Mouse (Mus musculus) frontal cortex, postnatal 14 days (tissue): ENCODE measurements at regions not wholly inside any gene's neighbourhood (a gene's known extent, or its start where the extent isn't known, plus 50 kb on each side); places are given as distances from the start of the nearest gene placed in this dataset.

Experiments
- DNase-seq, 2 experiments: peaks; one replicate each; pipeline ENCODE4 v3.0.0; 2022; ENCODE audit warnings: low spot score in 2 of 2

DNA sequence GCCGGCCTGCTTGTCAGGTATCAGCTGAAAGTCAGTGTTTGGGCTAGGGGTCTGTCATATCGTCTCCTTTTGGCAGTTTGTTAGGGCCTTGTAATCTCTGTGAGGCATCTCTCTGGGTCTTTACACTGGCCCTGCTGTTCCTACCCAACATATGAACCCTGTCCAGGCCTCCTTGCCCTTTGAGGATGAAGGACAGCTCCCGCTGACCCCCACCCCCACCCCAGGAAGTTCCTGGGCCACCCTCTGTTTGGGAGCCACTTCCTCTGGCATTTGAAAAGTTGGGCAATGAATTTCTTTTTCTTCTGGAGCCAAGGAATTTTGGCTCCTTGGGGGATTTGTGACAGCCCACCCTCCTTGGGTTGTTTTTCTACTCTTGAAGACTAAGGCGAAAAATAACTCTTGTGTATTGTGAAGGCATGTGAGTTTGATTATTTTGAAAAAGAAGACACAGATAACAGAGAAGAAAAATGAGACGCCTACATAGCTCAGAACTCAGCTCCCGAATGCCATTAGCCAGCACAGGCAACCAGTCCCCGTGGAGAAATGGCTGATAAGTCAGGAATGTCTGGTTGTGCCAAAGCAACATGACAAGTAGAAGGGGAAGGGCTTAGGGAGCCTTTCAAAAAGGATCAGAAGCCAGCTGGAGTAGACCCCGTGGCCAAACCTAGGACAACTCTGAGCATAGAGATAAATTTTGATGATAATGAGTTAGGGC is 249.5 kb downstream of the Gm49356 start:
- DNase-seq, result no peak

- DNase-seq, result no peak
These were observed 252.5 kb downstream of the Gm49356 start for GRCm38 (mm10) chr15:59141621-59142020.

DNA sequence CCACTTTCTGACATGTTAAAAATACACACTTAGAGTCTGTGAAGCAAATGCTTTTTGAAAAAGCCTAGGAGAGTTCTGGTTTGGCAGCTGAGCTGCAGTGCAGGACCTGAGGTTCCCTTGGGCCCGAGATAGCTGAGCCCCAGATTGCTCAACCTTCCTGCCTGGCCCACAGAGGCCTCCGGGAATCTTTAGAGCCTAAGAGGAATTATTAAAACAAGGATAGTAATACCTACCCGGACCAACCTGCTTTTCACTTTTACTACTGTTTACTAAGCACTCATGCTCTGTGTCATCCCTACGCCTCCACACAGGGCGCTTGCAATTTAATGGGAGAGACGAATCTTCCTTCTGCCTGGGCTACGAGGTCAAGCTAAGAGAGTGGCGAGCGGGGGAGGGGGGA is 253.4 kb downstream of the Gm49356 start:
- no peak for DNase-seq

GRCm38 (mm10) chr15:59143891-59144290 is 254.8 kb downstream of the Gm49356 start:
- DNase-seq, result no peak

GRCm38 (mm10) chr15:59145679-59146078 is 256.6 kb downstream of the Gm49356 start:
- DNase-seq, result no peak

- no peak for DNase-seq
These were observed 257.0 kb downstream of the Gm49356 start for GRCm38 (mm10) chr15:59146111-59146510.

GRCm38 (mm10) chr15:59146586-59147085 is 257.5 kb downstream of the Gm49356 start:
- DNase-seq, result no peak

DNA sequence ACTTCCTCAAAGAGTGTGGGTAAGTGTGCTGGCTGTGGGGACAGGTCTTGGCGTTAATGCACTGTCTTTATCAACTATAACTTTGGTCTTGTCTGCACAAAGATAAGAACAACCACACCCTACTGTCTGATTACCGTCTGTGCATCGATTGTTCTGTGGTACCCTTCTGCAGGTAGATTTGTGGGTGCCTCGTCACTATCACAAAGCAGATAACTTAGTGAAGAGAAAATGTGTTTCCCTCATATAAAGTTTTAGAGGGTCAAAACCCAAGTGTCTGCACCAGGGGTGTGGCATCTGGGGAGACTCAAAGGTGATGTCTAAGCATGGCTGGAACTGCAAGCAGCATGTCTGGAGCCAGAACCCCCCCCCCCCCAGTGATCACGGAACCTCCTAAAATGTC is 259.4 kb downstream of the Gm49356 start:
- DNase-seq, result no peak

DNA sequence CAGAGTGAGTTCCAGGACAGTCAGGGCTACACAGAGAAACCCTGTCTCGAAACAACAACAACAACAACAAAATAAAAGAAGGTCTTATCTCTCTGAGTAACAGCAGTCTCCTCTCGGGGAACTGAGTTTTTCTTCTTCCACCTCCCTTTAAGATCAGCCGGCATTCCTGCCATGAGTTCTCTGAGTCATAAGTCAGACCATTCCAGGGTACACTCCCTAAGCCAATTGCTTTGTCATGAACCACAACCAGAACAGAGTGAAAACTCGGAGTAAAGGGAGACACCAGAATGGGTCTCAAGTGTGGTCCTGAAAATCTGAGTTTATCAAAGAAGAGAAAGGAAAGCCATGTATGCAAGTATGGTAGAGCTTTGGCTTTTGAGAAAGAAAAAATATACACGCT is 262.4 kb downstream of the Gm49356 start:
- DNase-seq, result no peak

- no peak for DNase-seq
These were observed 263.8 kb downstream of the Gm49356 start for GRCm38 (mm10) chr15:59152786-59153388.

DNA sequence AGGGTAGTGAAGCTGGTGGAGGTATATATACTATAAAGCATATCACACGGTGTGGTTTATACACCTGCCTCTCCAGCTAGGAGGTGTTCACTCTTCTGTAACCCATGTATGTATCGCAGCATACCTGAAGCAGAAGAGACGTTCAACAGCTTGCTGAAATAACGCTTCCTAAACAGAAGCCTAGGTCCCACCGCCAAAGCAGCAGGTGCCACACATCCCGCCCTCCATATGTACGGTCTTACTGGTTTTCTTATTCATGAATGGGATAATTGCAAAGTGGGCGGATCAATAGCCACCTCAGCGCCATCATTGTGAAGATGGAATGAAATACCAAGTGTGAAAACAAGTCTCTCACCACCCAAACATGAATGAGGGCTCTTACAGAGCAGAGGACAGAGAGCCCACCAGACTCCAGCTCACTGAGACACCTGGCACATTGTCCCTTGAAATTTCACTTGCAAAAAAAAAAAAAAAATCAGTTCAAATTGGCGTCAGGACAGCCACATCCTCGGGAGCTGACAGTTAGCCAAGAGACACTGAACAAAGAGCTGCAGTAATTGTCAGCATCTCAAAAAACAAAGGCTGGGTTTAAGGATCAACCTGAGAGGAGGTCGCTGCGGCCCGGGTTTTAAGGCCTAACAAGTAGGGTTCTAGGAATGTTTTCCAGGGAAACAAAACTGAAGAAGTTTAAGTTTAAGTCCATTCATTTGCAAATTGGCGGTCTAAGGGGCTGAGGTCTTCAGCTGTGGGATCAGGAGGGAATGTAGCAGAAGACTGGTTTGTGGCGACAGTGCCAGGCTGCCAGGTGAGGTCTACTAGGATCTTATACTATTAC is 264.5 kb downstream of the Gm49356 start:
- DNase-seq, result no peak

DNA sequence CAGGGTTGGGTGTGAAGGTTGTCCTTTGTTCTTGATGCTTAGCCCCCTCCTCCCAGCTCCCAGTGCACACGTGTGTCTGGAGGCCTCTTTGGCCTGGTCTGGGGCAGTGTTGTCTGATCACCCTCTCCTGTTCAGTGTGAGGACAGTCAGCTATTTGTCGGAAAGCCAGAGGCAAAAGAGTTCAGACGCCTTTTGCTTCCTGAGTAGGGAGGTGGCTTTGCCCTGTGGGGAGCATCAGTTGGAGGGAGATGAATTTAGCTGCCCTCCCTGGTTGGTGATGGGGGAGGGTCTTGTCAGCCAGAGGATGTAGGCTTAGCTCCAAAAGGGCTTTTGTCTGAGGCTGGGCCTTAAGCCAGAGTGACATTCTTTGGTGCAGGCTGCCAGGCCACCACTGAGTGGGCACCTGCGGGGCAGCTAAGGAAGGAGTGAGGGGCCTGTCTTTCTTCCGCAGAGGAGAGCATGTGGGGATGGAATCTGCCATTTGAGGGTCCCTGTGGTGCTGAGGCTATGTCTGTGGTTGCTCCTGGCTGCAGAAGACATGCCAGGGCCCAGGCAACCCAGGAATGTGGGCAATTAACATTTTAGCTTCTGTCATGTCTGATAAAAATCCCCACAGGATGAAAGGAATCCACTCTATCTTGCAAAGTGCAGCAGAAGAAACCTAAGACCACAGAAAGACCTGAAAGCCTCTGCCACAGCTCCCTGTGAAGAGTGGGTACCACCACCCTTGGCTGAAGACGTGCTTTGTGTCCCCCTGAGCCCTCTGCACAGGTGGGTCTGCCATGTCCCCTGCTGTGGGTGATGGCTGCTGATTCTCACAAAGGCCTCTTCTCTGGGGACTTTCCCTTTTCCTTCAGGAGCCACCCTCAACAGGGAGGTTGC is 265.6 kb downstream of the Gm49356 start:
- no peak for DNase-seq

DNA sequence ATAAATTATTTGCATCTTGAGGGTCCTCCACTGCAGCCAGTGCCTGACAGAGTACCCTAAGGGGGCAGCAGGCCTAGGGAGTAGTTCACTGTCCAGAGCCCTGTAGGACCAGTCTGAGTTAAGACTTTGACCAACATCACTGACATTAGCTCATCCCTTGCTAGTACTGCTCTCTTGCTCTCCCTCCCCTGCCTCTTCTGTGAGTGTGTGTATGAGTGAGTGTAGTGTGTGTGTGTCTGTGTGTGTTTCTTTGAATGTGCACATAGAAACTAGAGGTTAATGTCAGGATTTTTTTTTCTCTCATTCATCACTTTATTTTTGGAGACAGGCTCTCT is 266.2 kb downstream of the Gm49356 start:
- no peak for DNase-seq

- no peak for DNase-seq
These were observed 267.2 kb downstream of the Gm49356 start for GRCm38 (mm10) chr15:59156328-59156727.

DNA sequence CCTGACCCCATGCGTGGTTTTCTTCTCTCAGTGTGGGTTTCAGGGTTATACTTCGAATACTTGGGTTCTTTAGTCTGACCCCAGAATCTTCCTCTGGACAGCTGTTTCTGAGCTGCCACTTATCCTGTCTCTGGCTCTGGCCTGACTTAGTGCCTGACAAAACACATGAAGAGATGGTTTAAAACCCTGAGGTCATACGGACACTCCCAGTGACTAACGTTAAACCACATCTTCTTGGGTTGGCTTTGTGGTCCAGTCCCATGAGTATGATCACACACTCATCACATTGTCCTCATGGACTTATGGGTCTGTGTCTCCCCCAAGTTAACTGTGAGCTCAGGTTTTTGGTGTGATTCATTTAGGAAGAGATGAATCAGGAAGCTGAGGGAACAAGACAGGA is 269.7 kb downstream of the Gm49356 start:
- no peak for DNase-seq

GRCm38 (mm10) chr15:59160931-59161920 is 272.1 kb downstream of the Gm49356 start:
- DNase-seq, result no peak

GRCm38 (mm10) chr15:59167937-59168659 is 279.0 kb downstream of the Gm49356 start:
- no peak for DNase-seq

- DNase-seq, result no peak
These were observed 279.6 kb downstream of the Gm49356 start for GRCm38 (mm10) chr15:59168660-59169170.

DNA sequence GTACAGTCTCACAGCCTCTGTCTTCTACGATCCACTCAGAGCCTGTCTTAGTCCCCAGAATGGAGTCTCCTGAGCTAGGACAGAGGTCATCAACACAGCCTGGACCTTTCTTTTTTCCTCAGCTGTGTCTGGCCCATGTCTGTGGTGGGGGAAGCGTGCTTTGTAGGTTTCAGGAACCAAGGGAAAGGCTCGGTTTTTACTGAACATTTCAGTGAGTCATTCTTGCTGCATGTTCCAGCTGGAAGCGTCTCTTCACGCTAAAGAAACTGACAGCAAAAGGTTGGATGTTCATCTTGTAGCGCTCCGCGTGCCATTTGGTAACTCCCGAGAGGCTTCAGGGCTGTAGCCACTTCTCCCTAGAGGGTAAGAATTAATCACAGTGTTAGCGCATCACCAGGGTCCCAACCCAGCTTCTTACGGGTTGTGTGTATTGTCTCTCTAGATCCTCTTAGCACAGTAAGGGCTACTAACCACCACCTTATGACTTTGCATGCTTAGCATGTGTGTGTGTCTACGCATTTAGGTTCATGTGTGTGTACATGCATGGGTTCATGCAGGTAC is 280.2 kb downstream of the Gm49356 start:
- no peak for DNase-seq
